17 mouse cellular contexts compared by ENCODE assay signal in genomic region chr15:10722629-10723339, GRCm38 (mm10). TPM values are rescaled to one million over a fixed set of nuclear protein-coding genes. Genes with fewer than 3 reads are reported as not detected.
DNase-seq lines count a peak whose midpoint lies in the region; ATAC-seq lines count a peak whose summit lies in the region.
"Had no signal": no experiment of that assay in that cellular context is flagged by ENCODE, and none has a peak within 500 bp of the region (broad histone marks: within the 10 kb centered on the region; RNA-seq: fewer than 3 reads in every experiment).

No protein-coding gene starts in this region.

- no peak overlapping the region for H3K4me3 ChIP-seq in heart, embryonic 15.5 days
- no peak overlapping the region for H3K4me3 ChIP-seq in midbrain, embryonic 12.5 days
- H3K4me3 ChIP-seq in midbrain, embryonic 15.5 days = no peak overlapping the region
- H3K4me3 ChIP-seq in hindbrain, embryonic 11.5 days (ENCODE audit: low read depth, low read length) = no peak overlapping the region
- H3K4me3 ChIP-seq: embryonic facial prominence, embryonic 13.5 days; stomach, embryonic 15.5 days had no signal

- H3K4me2 ChIP-seq in heart, embryonic 15.5 days = peak overlapping the region; percentile 22; the same call in 1 of the 2 replicates
- no peak overlapping the region; the same call in 1 of the 2 replicates for H3K4me2 ChIP-seq in midbrain, embryonic 12.5 days (replicated peaks)
- H3K4me2 ChIP-seq in midbrain, embryonic 15.5 days = no peak overlapping the region
- no peak overlapping the region for H3K4me2 ChIP-seq in hindbrain, embryonic 11.5 days (replicated peaks; ENCODE audit: low read depth, low read length)
- H3K4me2 ChIP-seq: embryonic facial prominence, embryonic 13.5 days; stomach, embryonic 15.5 days had no signal

- ATAC-seq in heart, embryonic 15.5 days (replicated peaks; ENCODE audit: insufficient number of reproducible peaks, insufficient read depth, low FRiP score, low read depth) = no peak
- ATAC-seq in midbrain, embryonic 12.5 days (ENCODE audit: low FRiP score, low read depth) = peak; percentile 54; the same call in 1 of the 2 replicates
- ATAC-seq in midbrain, embryonic 15.5 days (replicated peaks) = no peak; the same call in 1 of the 2 replicates
- peak; percentile 64; the same call in 1 of the 2 replicates for ATAC-seq in hindbrain, embryonic 11.5 days (ENCODE audit: low FRiP score)
- ATAC-seq: forebrain, embryonic 14.5 days had no signal

- H3K36me3 ChIP-seq in heart, embryonic 15.5 days = no peaks in the 10 kb centered on the region
- H3K36me3 ChIP-seq in midbrain, embryonic 12.5 days = no peaks in the 10 kb centered on the region
- no peaks in the 10 kb centered on the region for H3K36me3 ChIP-seq in midbrain, embryonic 15.5 days (replicated peaks)
- H3K36me3 ChIP-seq in hindbrain, embryonic 11.5 days (ENCODE audit: control insufficient read depth, insufficient read depth, low read length) = no peaks in the 10 kb centered on the region
- H3K36me3 ChIP-seq: embryonic facial prominence, embryonic 13.5 days; stomach, embryonic 15.5 days had no signal

- 27% methylated on average over 12 of the region's 12 CpGs for WGBS in heart, embryonic 15.5 days
- 43% methylated on average over 12 of the region's 12 CpGs for WGBS in midbrain, embryonic 12.5 days
- 26% methylated on average over 12 of the region's 12 CpGs for WGBS in midbrain, embryonic 15.5 days
- WGBS in hindbrain, embryonic 11.5 days = 22% methylated on average over 12 of the region's 12 CpGs

- H3K27me3 ChIP-seq in heart, embryonic 15.5 days = peaks cover 13% of the 10 kb centered on the region; the same call in 1 of the 2 replicates
- H3K27me3 ChIP-seq in midbrain, embryonic 12.5 days = no peaks in the 10 kb centered on the region
- no peaks in the 10 kb centered on the region for H3K27me3 ChIP-seq in midbrain, embryonic 15.5 days (replicated peaks)
- H3K27me3 ChIP-seq in hindbrain, embryonic 11.5 days (ENCODE audit: control insufficient read depth, insufficient read depth, low read length) = no peaks in the 10 kb centered on the region
- H3K27me3 ChIP-seq: embryonic facial prominence, embryonic 13.5 days; stomach, embryonic 15.5 days had no signal

- DNase-seq in heart, adult 18-20 months = no peak
- DNase-seq in hindbrain, embryonic 11.5 days (ENCODE audit: low spot score) = no peak
- no peak for DNase-seq in urinary bladder, postnatal 36 days (ENCODE audit: low spot score in 2 of 2)
- DNase-seq in gastrocnemius, postnatal 4 days (ENCODE audit: low spot score in 2 of 2) = no peak
- no peak for DNase-seq in cerebellum, postnatal 10 days
- DNase-seq: adrenal gland, postnatal 36 days; cerebellum, adult 18-20 months; gastrocnemius, postnatal 36 days; thymus, postnatal 36 days had no signal

- peaks cover 15% of the 10 kb centered on the region for H3K4me1 ChIP-seq in heart, embryonic 15.5 days (replicated peaks)
- peaks cover 11% of the 10 kb centered on the region for H3K4me1 ChIP-seq in midbrain, embryonic 12.5 days
- peaks cover 4% of the 10 kb centered on the region; the same call in 1 of the 2 replicates for H3K4me1 ChIP-seq in midbrain, embryonic 15.5 days
- H3K4me1 ChIP-seq in hindbrain, embryonic 11.5 days (replicated peaks; ENCODE audit: control insufficient read depth, insufficient read depth, low read length) = peaks cover 3% of the 10 kb centered on the region
- H3K4me1 ChIP-seq: stomach, embryonic 15.5 days had no signal

- no peak overlapping the region for H3K27ac ChIP-seq in heart, embryonic 15.5 days
- H3K27ac ChIP-seq in midbrain, embryonic 12.5 days (replicated peaks) = peak overlapping the region; percentile 46; the same call in 1 of the 2 replicates
- no peak overlapping the region for H3K27ac ChIP-seq in midbrain, embryonic 15.5 days
- no peak overlapping the region; the same call in 1 of the 2 replicates for H3K27ac ChIP-seq in hindbrain, embryonic 11.5 days (ENCODE audit: low read depth, low read length)
- H3K27ac ChIP-seq: embryonic facial prominence, embryonic 13.5 days; liver, embryonic 14.5 days; stomach, embryonic 15.5 days had no signal

- H3K9ac ChIP-seq in heart, embryonic 15.5 days = no peak overlapping the region
- H3K9ac ChIP-seq in midbrain, embryonic 12.5 days (replicated peaks) = no peak overlapping the region
- no peak overlapping the region for H3K9ac ChIP-seq in midbrain, embryonic 15.5 days
- H3K9ac ChIP-seq in hindbrain, embryonic 11.5 days (ENCODE audit: low read depth, low read length) = no peak overlapping the region
- H3K9ac ChIP-seq: embryonic facial prominence, embryonic 13.5 days; liver, embryonic 14.5 days; stomach, embryonic 15.5 days had no signal

- no peaks in the 10 kb centered on the region for H3K9me3 ChIP-seq in heart, embryonic 15.5 days (replicated peaks)
- H3K9me3 ChIP-seq in midbrain, embryonic 12.5 days = no peaks in the 10 kb centered on the region
- H3K9me3 ChIP-seq in midbrain, embryonic 15.5 days = no peaks in the 10 kb centered on the region
- no peaks in the 10 kb centered on the region for H3K9me3 ChIP-seq in hindbrain, embryonic 11.5 days (ENCODE audit: control insufficient read depth, low read length)
- H3K9me3 ChIP-seq: embryonic facial prominence, embryonic 13.5 days; stomach, embryonic 15.5 days had no signal

RNA-seq across cellular contexts. Expression of gene Rai14, which starts 8.4 kb away (rescaled TPM):
- 13.8 and 17.1 TPM in 2 replicates for polyA plus RNA-seq in heart, embryonic 15.5 days (2015; fragmentation: Nextera tagmentation; extraction: Ambion mirVana)
- total RNA-seq in heart, adult 18-20 months (2021) = 1 to 10 TPM; 3.6 to 3.9 TPM
- 68.8 and 81.3 TPM in 2 replicates for polyA plus RNA-seq in midbrain, embryonic 12.5 days (2016; fragmentation: Nextera tagmentation; extraction: Ambion mirVana)
- polyA plus RNA-seq in midbrain, embryonic 15.5 days (2015; fragmentation: Nextera tagmentation; extraction: Ambion mirVana) = 14.0 and 14.5 TPM in 2 replicates
- 86.0 and 93.4 TPM in 2 replicates for polyA plus RNA-seq in hindbrain, embryonic 11.5 days (2014; fragmentation: Nextera tagmentation; extraction: Ambion mirVana)
- 10 to 100 TPM; 15.7 to 19.3 TPM for total RNA-seq in gastrocnemius, postnatal 4 days (2021)
- total RNA-seq: neutrophil, adult 5-6 weeks had no signal

Comparison
In these comparisons a context has a peak if more than half of its experiments do, and no peak if none do; other contexts are left out.
1. ATAC-seq: peak in midbrain, embryonic 12.5 days (single experiment) and hindbrain, embryonic 11.5 days (single experiment); none in heart, embryonic 15.5 days (single experiment) and midbrain, embryonic 15.5 days (single experiment).